Mouse (Mus musculus) myocyte (in vitro differentiated cells): ENCODE measurements around the gene Jhy. TPM values are rescaled to one million over a fixed set of nuclear protein-coding genes. Genes with fewer than 3 reads are reported as not detected.

Experiments used
- H3K27me3 ChIP-seq: one replicate; pipeline ENCODE4 v1.6.1; 2011; ENCODE audit not compliant: control insufficient read depth, insufficient read depth, insufficient read length
- H3K36me3 ChIP-seq: one replicate; pipeline ENCODE4 v1.6.1; 2011; ENCODE audit not compliant: control insufficient read depth, insufficient read depth
- H3K4me2 ChIP-seq: one replicate; pipeline ENCODE4 v1.6.1; 2011; ENCODE audit warnings: low read depth, control low read depth
- H3K4me3 ChIP-seq: one replicate; pipeline ENCODE4 v1.5.1; 2011; ENCODE audit warnings: mild to moderate bottlenecking, control low read depth, moderate library complexity
- H3K79me2 ChIP-seq: one replicate; pipeline ENCODE4 v1.6.1; 2011; ENCODE audit not compliant: control insufficient read depth, insufficient read depth
- H3ac ChIP-seq: one replicate; pipeline ENCODE4 v1.6.1; 2011; ENCODE audit not compliant: control insufficient read depth, insufficient read length
- CEBPB ChIP-seq: IDR thresholded peaks from 2 replicates; pipeline ENCODE4 v1.6.1; 2011; ENCODE audit warnings: mild to moderate bottlenecking, moderate library complexity; ENCODE audit not compliant: poor library complexity, insufficient read depth, severe bottlenecking
- E2F4 ChIP-seq: IDR thresholded peaks from one replicate; pipeline ENCODE4 v1.6.1; 2011; ENCODE audit warnings: mild to moderate bottlenecking, control low read depth, moderate library complexity; ENCODE audit not compliant: insufficient read depth
- MAX ChIP-seq: IDR thresholded peaks from one replicate; pipeline ENCODE4 v1.6.1; 2011; ENCODE audit warnings: low read depth, mild to moderate bottlenecking, control low read depth
- MYOD1 ChIP-seq, 3 experiments: IDR thresholded peaks; one replicate each; pipeline ENCODE4 v1.6.1; 2011; ENCODE audit warnings: control low read depth in 2 of 3, low read depth in 2 of 3, mild to moderate bottlenecking in 2 of 3, moderate library complexity in 1 of 3; ENCODE audit not compliant: insufficient read length in 2 of 3, control insufficient read depth in 1 of 3
- MYOG ChIP-seq, 3 experiments: IDR thresholded peaks; one replicate each; pipeline ENCODE4 v1.6.1; 2011; ENCODE audit warnings: control low read depth in 2 of 3, low read depth in 2 of 3, mild to moderate bottlenecking in 2 of 3; ENCODE audit not compliant: insufficient read length in 2 of 3, control insufficient read depth in 1 of 3, insufficient read depth in 1 of 3
- POLR2A ChIP-seq: IDR thresholded peaks from one replicate; pipeline ENCODE4 v1.6.1; 2011; ENCODE audit warnings: low read depth, mild to moderate bottlenecking, control low read depth, moderate library complexity; ENCODE audit not compliant: insufficient read length
- POLR2AphosphoS2 ChIP-seq: IDR thresholded peaks from one replicate; pipeline ENCODE4 v1.6.1; 2011; ENCODE audit warnings: low read depth, control low read depth; ENCODE audit not compliant: insufficient read length
- REST ChIP-seq: IDR thresholded peaks from one replicate; pipeline ENCODE4 v1.6.1; 2011; ENCODE audit warnings: mild to moderate bottlenecking, control low read depth, moderate library complexity; ENCODE audit not compliant: insufficient read depth, insufficient read length
- SRF ChIP-seq: IDR thresholded peaks from one replicate; pipeline ENCODE4 v1.6.1; 2011; ENCODE audit warnings: low read depth; ENCODE audit not compliant: control insufficient read depth, insufficient read length
- TCF12 ChIP-seq: IDR thresholded peaks from one replicate; pipeline ENCODE4 v1.6.1; 2011; ENCODE audit warnings: mild to moderate bottlenecking, control low read depth; ENCODE audit not compliant: poor library complexity, insufficient read depth, severe bottlenecking
- TCF3 ChIP-seq: IDR thresholded peaks from one replicate; pipeline ENCODE4 v1.6.1; 2011; ENCODE audit warnings: low read depth, control low read depth; ENCODE audit not compliant: insufficient read length
- USF1 ChIP-seq: IDR thresholded peaks from one replicate; pipeline ENCODE4 v1.6.1; 2011; ENCODE audit warnings: low read depth, mild to moderate bottlenecking, control low read depth, moderate library complexity
- polyA plus RNA-seq: library from polyadenylated mRNA; unstranded; fragments of >200 nt; fragmentation: generic; extraction: Trizol; gene quantifications from one replicate; pipeline ENCODE4 v1.2.1, GENCODE M21; 2012; ENCODE audit warnings: missing spikeins

The Jhy gene
- polyA plus RNA-seq, 1 experiment: not detected

GRCm38 (mm10) chr9:40984313-40984712 lies 20.4 kb upstream of the Jhy start:
- H3K79me2 ChIP-seq: no peaks in the 10 kb centered on the region
- TF ChIP-seq SRF: no peak
- no peak for TF ChIP-seq REST
- no peak for TF ChIP-seq TCF3
- TF ChIP-seq POLR2AphosphoS2: no peak
- TF ChIP-seq TCF12: no peak
- no peak for TF ChIP-seq MAX
- no peak for TF ChIP-seq MYOD1 (IDR thresholded peaks at IDR 0.05; ENCODE audit: control insufficient read depth in 1 of 3, insufficient read length in 2 of 3, low read depth in 2 of 3)
- no peak for TF ChIP-seq E2F4
- TF ChIP-seq CEBPB: no peak
- no peak for TF ChIP-seq USF1
- no peak for TF ChIP-seq MYOG (IDR thresholded peaks at IDR 0.05; ENCODE audit: control insufficient read depth in 1 of 3, insufficient read depth in 1 of 3, insufficient read length in 2 of 3, low read depth in 2 of 3)
- TF ChIP-seq POLR2A: no peak

GRCm38 (mm10) chr9:40983758-40984157 lies 19.8 kb upstream of the Jhy start:
- no peaks in the 10 kb centered on the region for H3K36me3 ChIP-seq
- no peaks in the 10 kb centered on the region for H3K79me2 ChIP-seq
- TF ChIP-seq POLR2A: no peak
- no peak for TF ChIP-seq TCF3
- no peak for TF ChIP-seq TCF12
- H3K4me2 ChIP-seq: no peak overlapping the region
- no peak overlapping the region for H3ac ChIP-seq
- peaks cover 5% of the 10 kb centered on the region for H3K27me3 ChIP-seq
- H3K4me3 ChIP-seq: no peak overlapping the region

More at GRCm38 (mm10) chr9:40984313-40984712, 20.4 kb upstream of the Jhy start:
- H3K27me3 ChIP-seq: peaks cover 5% of the 10 kb centered on the region
- H3K36me3 ChIP-seq: no peaks in the 10 kb centered on the region
- H3K4me3 ChIP-seq: no peak overlapping the region
- no peak overlapping the region for H3ac ChIP-seq
- H3K4me2 ChIP-seq: no peak overlapping the region

GRCm38 (mm10) chr9:40982480-40982879 lies 18.6 kb upstream of the Jhy start:
- Histone ChIP-seq H3ac (no peak overlapping the region), H3K36me3 (no peaks in the 10 kb centered on the region), H3K79me2 (no peaks in the 10 kb centered on the region), H3K27me3 (no peaks in the 10 kb centered on the region), H3K4me3 (no peak overlapping the region), H3K4me2 (no peak overlapping the region)
- TF ChIP-seq CEBPB: no peak
- no peak for TF ChIP-seq E2F4
- no peak for TF ChIP-seq USF1
- TF ChIP-seq TCF3: no peak
- TF ChIP-seq REST: no peak

GRCm38 (mm10) chr9:40974042-40974801 lies 10.3 kb upstream of the Jhy start:
- Histone ChIP-seq H3K79me2 (no peaks in the 10 kb centered on the region), H3K4me3 (no peak overlapping the region), H3K27me3 (peaks cover 8% of the 10 kb centered on the region), H3K4me2 (no peak overlapping the region), H3ac (no peak overlapping the region), H3K36me3 (no peaks in the 10 kb centered on the region)
- TF ChIP-seq E2F4 (no peak), TCF12 (no peak), USF1 (no peak), MYOD1 (IDR thresholded peaks at IDR 0.05; ENCODE audit: control insufficient read depth in 1 of 3, insufficient read length in 2 of 3, low read depth in 2 of 3) (no peak), CEBPB (no peak), SRF (no peak), POLR2AphosphoS2 (no peak), MAX (no peak), MYOG (IDR thresholded peaks at IDR 0.05; ENCODE audit: control insufficient read depth in 1 of 3, insufficient read depth in 1 of 3, insufficient read length in 2 of 3, low read depth in 2 of 3) (no peak), REST (no peak), TCF3 (no peak), POLR2A (no peak)

GRCm38 (mm10) chr9:40964418-40964714 lies 448 bp upstream of the Jhy start:
- Histone ChIP-seq H3K4me3 (no peak overlapping the region), H3K36me3 (no peaks in the 10 kb centered on the region), H3ac (no peak overlapping the region), H3K4me2 (no peak overlapping the region), H3K27me3 (peaks cover 31% of the 10 kb centered on the region), H3K79me2 (no peaks in the 10 kb centered on the region)
- TF ChIP-seq SRF: no peak
- no peak for TF ChIP-seq TCF12
- no peak for TF ChIP-seq MYOD1 (IDR thresholded peaks at IDR 0.05; ENCODE audit: control insufficient read depth in 1 of 3, insufficient read length in 2 of 3, low read depth in 2 of 3)
- TF ChIP-seq USF1: no peak
- no peak for TF ChIP-seq E2F4
- TF ChIP-seq POLR2A: no peak
- no peak for TF ChIP-seq CEBPB
- no peak for TF ChIP-seq POLR2AphosphoS2
- no peak for TF ChIP-seq TCF3
- TF ChIP-seq REST: no peak
- TF ChIP-seq MAX: no peak
- TF ChIP-seq MYOG (IDR thresholded peaks at IDR 0.05; ENCODE audit: control insufficient read depth in 1 of 3, insufficient read depth in 1 of 3, insufficient read length in 2 of 3, low read depth in 2 of 3): no peak
